Mouse (Mus musculus) right cerebral cortex, postnatal 4 days (tissue): ENCODE data around the gene L2hgdh.

ENCODE experiments used
- DNase-seq: peaks from one replicate; pipeline ENCODE4 v3.0.0-alpha.2; 2022

L2hgdh gene

GRCm38 (mm10) chr12:69724711-69725460 is at the start of gene L2hgdh, which contains the start of gene Atp5s:
TSS of gene L2hgdh (minus strand) at chr12:69724873.
TSS of gene Atp5s (plus strand) at chr12:69724950.
- DNase-seq = peak; percentile 89

GRCm38 (mm10) chr12:69768841-69769240 is 44.2 kb upstream of the L2hgdh start:
- no peak for DNase-seq

- DNase-seq = no peak
These were observed 43.0 kb upstream of the L2hgdh start for GRCm38 (mm10) chr12:69767476-69768258.

- no peak for DNase-seq
These were observed 41.7 kb upstream of the L2hgdh start for GRCm38 (mm10) chr12:69766185-69766904.

- no peak for DNase-seq
These were observed 40.9 kb upstream of the L2hgdh start for GRCm38 (mm10) chr12:69765543-69765942.

- no peak for DNase-seq
These were observed 36.9 kb upstream of the L2hgdh start for GRCm38 (mm10) chr12:69761603-69762002.

GRCm38 (mm10) chr12:69760743-69761406 is 36.2 kb upstream of the L2hgdh start:
- no peak for DNase-seq

- DNase-seq = no peak
These were observed 35.3 kb upstream of the L2hgdh start for GRCm38 (mm10) chr12:69760014-69760413.

GRCm38 (mm10) chr12:69759267-69759885 is 34.7 kb upstream of the L2hgdh start:
- no peak for DNase-seq

- DNase-seq = no peak
These were observed 33.8 kb upstream of the L2hgdh start for GRCm38 (mm10) chr12:69758221-69759185.

- peak; percentile 60 for DNase-seq
These were observed 32.9 kb upstream of the L2hgdh start for GRCm38 (mm10) chr12:69757418-69758141.

GRCm38 (mm10) chr12:69756015-69756414 is 31.3 kb upstream of the L2hgdh start:
- no peak for DNase-seq

GRCm38 (mm10) chr12:69753936-69754335 is 29.3 kb upstream of the L2hgdh start:
- no peak for DNase-seq

GRCm38 (mm10) chr12:69751864-69752341 is 27.2 kb upstream of the L2hgdh start:
- DNase-seq = no peak

GRCm38 (mm10) chr12:69744138-69744537 is 19.5 kb upstream of the L2hgdh start:
- no peak for DNase-seq

- DNase-seq = no peak
These were observed 17.3 kb upstream of the L2hgdh start for GRCm38 (mm10) chr12:69741965-69742364.

- no peak for DNase-seq
These were observed 9.2 kb upstream of the L2hgdh start for GRCm38 (mm10) chr12:69733923-69734322.

- no peak for DNase-seq
These were observed 8.8 kb upstream of the L2hgdh start for GRCm38 (mm10) chr12:69733518-69733917.

GRCm38 (mm10) chr12:69732221-69732620 is 7.5 kb upstream of the L2hgdh start:
- DNase-seq = no peak

- DNase-seq = no peak
These were observed 5.6 kb upstream of the L2hgdh start for GRCm38 (mm10) chr12:69730306-69730705.
